Mouse (Mus musculus): ENCODE results near the gene Gspt1. TPM values are rescaled to one million over a fixed set of nuclear protein-coding genes. Genes with fewer than 3 reads are reported as not detected.

Gspt1 gene
- polyA plus RNA-seq, 1 experiment from 2014 or later = 35.3 TPM

DNA sequence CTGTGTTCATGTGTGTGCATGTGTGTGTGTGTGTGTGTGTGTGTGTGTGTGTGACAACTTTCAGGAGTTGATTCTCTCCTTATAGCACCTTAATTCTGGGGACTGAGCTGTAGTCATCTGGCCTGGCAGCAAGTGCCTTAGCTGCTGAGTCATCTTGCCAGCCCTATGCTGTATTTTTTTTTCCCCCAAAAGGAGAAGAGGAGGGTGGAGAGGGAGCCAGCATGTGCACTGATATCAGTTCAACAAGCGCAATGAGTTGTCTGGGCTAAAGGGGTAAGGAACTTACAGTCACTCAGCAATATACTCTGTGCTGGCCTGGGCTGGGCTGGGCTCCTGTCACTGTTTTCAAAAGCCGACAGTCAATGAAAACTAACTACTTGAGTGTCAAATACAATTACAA is 16.5 kb upstream of the Gspt1 start:
- peak overlapping the region; percentile 12; the same call in 1 of the 2 replicates for H3K9ac ChIP-seq
- peak overlapping the region; percentile 37 for H3K4me2 ChIP-seq
- ATAC-seq (ENCODE audit: insufficient read depth) = peak; percentile 98
- 16% methylated on average over 2 of the region's 2 CpGs for WGBS (ENCODE audit: insufficient replicate concordance)
- H3K27me3 ChIP-seq = no peaks in the 10 kb centered on the region
- no peaks in the 10 kb centered on the region for H3K9me3 ChIP-seq (replicated peaks)
- H3K4me3 ChIP-seq (replicated peaks) = no peak overlapping the region
- H3K4me1 ChIP-seq (replicated peaks) = peaks cover 22% of the 10 kb centered on the region
- H3K27ac ChIP-seq (replicated peaks) = peak overlapping the region; percentile 88
- H3K36me3 ChIP-seq (replicated peaks) = no peaks in the 10 kb centered on the region

- no peaks in the 10 kb centered on the region for H3K9me3 ChIP-seq (replicated peaks)
- no peak for ATAC-seq (ENCODE audit: insufficient read depth)
- no peak overlapping the region for H3K4me3 ChIP-seq (replicated peaks)
- no peaks in the 10 kb centered on the region for H3K36me3 ChIP-seq (replicated peaks)
- peak overlapping the region; percentile 88 for H3K27ac ChIP-seq (replicated peaks)
- no peak overlapping the region for H3K9ac ChIP-seq
- no peak overlapping the region for H3K4me2 ChIP-seq
- WGBS (ENCODE audit: insufficient replicate concordance) = 48% methylated on average over 6 of the region's 6 CpGs
- H3K4me1 ChIP-seq (replicated peaks) = peaks cover 22% of the 10 kb centered on the region
- no peaks in the 10 kb centered on the region for H3K27me3 ChIP-seq
These were observed 15.7 kb upstream of the Gspt1 start for GRCm38 (mm10) chr16:11269808-11270207.

GRCm38 (mm10) chr16:11266556-11266955 is 12.4 kb upstream of the Gspt1 start:
- WGBS (ENCODE audit: insufficient replicate concordance) = 82% methylated on average over 2 of the region's 2 CpGs
- H3K4me3 ChIP-seq (replicated peaks) = no peak overlapping the region
- no peaks in the 10 kb centered on the region for H3K9me3 ChIP-seq (replicated peaks)
- H3K4me2 ChIP-seq = no peak overlapping the region
- no peak for ATAC-seq (ENCODE audit: insufficient read depth)
- no peak overlapping the region for H3K27ac ChIP-seq (replicated peaks)
- H3K27me3 ChIP-seq = no peaks in the 10 kb centered on the region
- peaks cover 21% of the 10 kb centered on the region for H3K4me1 ChIP-seq (replicated peaks)
- H3K9ac ChIP-seq = no peak overlapping the region
- H3K36me3 ChIP-seq (replicated peaks) = no peaks in the 10 kb centered on the region

DNA sequence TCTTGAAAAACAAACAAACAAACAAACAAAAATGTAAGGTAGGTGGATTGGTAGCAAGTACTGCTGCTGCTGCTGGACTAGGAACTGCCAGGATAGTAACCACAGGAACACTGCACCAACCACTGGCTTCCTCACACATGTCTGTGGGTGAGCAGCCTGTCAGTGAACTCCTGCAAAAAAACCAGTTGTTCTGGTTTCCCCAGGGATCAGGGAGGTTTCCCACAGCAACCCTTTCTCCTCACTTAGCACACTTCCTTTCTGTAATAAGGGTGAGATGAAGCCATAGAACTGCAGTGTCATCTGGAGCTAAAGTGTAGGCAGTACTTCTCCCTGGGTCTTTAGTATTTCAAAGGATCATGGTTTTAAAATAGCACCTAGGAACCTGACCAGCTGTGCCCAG is 9.1 kb upstream of the Gspt1 start:
- H3K27ac ChIP-seq (replicated peaks) = no peak overlapping the region
- H3K4me2 ChIP-seq = no peak overlapping the region
- ATAC-seq (ENCODE audit: insufficient read depth) = no peak
- no peaks in the 10 kb centered on the region for H3K9me3 ChIP-seq (replicated peaks)
- H3K9ac ChIP-seq = no peak overlapping the region
- no peaks in the 10 kb centered on the region for H3K27me3 ChIP-seq
- H3K4me1 ChIP-seq (replicated peaks) = no peaks in the 10 kb centered on the region
- H3K4me3 ChIP-seq (replicated peaks) = no peak overlapping the region
- no peaks in the 10 kb centered on the region for H3K36me3 ChIP-seq (replicated peaks)

- Histone ChIP-seq H3K27me3 (no peaks in the 10 kb centered on the region), H3K36me3 (replicated peaks) (peaks cover 3% of the 10 kb centered on the region; the same call in 1 of the 2 replicates), H3K4me2 (peak overlapping the region; percentile 92), H3K9me3 (replicated peaks) (no peaks in the 10 kb centered on the region), H3K4me3 (replicated peaks) (peak overlapping the region; percentile 96), H3K9ac (peak overlapping the region; percentile 80), H3K27ac (replicated peaks) (peak overlapping the region; percentile 86), H3K4me1 (replicated peaks) (peaks cover 20% of the 10 kb centered on the region)
- ATAC-seq (ENCODE audit: insufficient read depth) = no peak
- WGBS (ENCODE audit: insufficient replicate concordance) = 18% methylated on average over 10 of the region's 10 CpGs
These were observed 619 bp upstream of the Gspt1 start for GRCm38 (mm10) chr16:11254723-11255164.

DNA sequence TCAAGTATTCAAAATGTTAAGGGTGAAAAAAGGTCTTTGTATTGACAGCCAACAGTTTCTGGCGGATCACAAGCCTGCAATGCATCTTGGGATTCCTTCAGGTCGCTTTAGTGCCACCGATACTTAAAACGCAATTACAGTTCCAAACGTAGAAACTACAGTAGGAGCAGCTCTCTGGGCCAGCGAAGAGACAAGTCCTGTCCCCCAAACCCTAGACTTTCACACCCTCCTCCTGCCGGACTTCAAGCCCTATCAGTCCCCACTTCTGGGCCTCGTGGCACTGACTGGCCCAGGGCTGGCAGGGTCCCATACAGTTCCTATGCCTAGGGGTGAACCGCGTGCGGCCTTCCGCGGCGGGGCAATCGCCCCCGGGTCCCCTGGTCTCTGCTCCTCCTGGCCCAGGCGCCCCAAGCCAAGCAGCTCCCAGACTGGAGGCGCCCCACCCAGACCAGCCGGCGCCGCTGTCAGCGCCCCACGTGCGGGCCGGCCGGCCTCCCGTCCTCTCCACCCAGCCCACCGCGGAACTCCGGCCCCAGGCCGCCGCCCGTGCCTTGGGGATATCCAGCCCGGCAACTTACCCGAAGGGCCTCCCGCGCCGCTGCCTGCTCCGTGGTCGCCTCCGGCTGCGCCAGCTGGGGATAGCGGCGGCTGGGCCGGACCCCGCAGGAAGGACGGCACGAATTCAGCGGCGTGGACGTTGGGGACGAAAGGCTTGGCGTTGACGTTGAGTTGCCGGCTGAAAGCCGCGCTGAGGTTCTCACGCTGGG is 877 bp downstream of the Gspt1 start:
- Histone ChIP-seq H3K9me3 (replicated peaks) (no peaks in the 10 kb centered on the region), H3K9ac (peak overlapping the region; percentile 94), H3K4me1 (replicated peaks) (peaks cover 21% of the 10 kb centered on the region), H3K4me2 (peak overlapping the region; percentile 92), H3K4me3 (replicated peaks) (peak overlapping the region; percentile 96), H3K27ac (replicated peaks) (peak overlapping the region; percentile 91), H3K36me3 (replicated peaks) (peaks cover 7% of the 10 kb centered on the region; the same call in 1 of the 2 replicates), H3K27me3 (no peaks in the 10 kb centered on the region)
- peak; percentile 53 for ATAC-seq (ENCODE audit: insufficient read depth)
- under 1% methylated on average over 58 of the region's 58 CpGs for WGBS (ENCODE audit: insufficient replicate concordance)

- H3K4me2 ChIP-seq = no peak overlapping the region
- peaks cover 43% of the 10 kb centered on the region for H3K4me1 ChIP-seq (replicated peaks)
- H3K4me3 ChIP-seq (replicated peaks) = no peak overlapping the region
- whole genome bisulfite sequencing (ENCODE audit: insufficient replicate concordance) = 34% methylated on average over 2 of the region's 2 CpGs
- H3K27ac ChIP-seq (replicated peaks) = no peak overlapping the region
- peaks cover 10% of the 10 kb centered on the region; the same call in 1 of the 2 replicates for H3K36me3 ChIP-seq (replicated peaks)
- ATAC-seq (ENCODE audit: insufficient read depth) = no peak
- H3K9ac ChIP-seq = no peak overlapping the region
- H3K9me3 ChIP-seq (replicated peaks) = no peaks in the 10 kb centered on the region
- no peaks in the 10 kb centered on the region for H3K27me3 ChIP-seq
These were observed 6.3 kb downstream of the Gspt1 start for GRCm38 (mm10) chr16:11247791-11248190.

- H3K4me2 ChIP-seq = no peak overlapping the region
- no peak for ATAC-seq (ENCODE audit: insufficient read depth)
These were observed 8.4 kb downstream of the Gspt1 start for GRCm38 (mm10) chr16:11245767-11246166.

DNA sequence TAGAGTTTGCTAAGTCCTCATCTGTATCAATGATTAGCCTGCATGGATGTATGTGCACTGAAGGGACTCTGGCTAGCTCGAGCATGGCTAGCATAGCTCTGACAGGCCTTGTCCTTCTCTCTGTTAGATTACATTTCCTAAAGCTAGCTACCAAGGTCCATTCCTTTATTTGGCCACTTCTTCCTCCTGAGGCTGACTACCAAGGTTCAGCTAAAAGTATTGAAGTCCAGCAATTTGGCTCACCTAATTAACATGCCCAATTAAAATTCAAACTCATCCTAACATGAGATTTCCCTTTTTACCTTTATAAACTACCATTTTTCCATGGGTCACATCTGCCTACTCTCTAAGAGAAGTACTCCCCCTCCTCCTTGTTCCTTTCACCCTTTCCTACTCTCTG is 11.7 kb downstream of the Gspt1 start:
- no peak overlapping the region for H3K9ac ChIP-seq
- H3K27me3 ChIP-seq = no peaks in the 10 kb centered on the region
- peaks cover 24% of the 10 kb centered on the region for H3K4me1 ChIP-seq (replicated peaks)
- H3K9me3 ChIP-seq (replicated peaks) = no peaks in the 10 kb centered on the region
- no peak overlapping the region for H3K4me3 ChIP-seq (replicated peaks)
- 46% methylated on average over 1 of the region's 1 CpGs for WGBS (ENCODE audit: insufficient replicate concordance)
- H3K27ac ChIP-seq (replicated peaks) = no peak overlapping the region
- H3K36me3 ChIP-seq (replicated peaks) = peaks cover 18% of the 10 kb centered on the region
- no peak overlapping the region for H3K4me2 ChIP-seq
- no peak for ATAC-seq (ENCODE audit: insufficient read depth)

More at GRCm38 (mm10) chr16:11245767-11246166, 8.4 kb downstream of the Gspt1 start:
- Histone ChIP-seq H3K4me3 (replicated peaks) (no peak overlapping the region), H3K27ac (replicated peaks) (no peak overlapping the region), H3K9me3 (replicated peaks) (no peaks in the 10 kb centered on the region), H3K27me3 (no peaks in the 10 kb centered on the region), H3K36me3 (replicated peaks) (peaks cover 10% of the 10 kb centered on the region; the same call in 1 of the 2 replicates), H3K4me1 (replicated peaks) (peaks cover 33% of the 10 kb centered on the region), H3K9ac (no peak overlapping the region)
- WGBS (ENCODE audit: insufficient replicate concordance) = 58% methylated on average over 9 of the region's 9 CpGs

GRCm38 (mm10) chr16:11217801-11218200 is 36.3 kb downstream of the Gspt1 start:
- Histone ChIP-seq H3K9me3 (replicated peaks) (no peaks in the 10 kb centered on the region), H3K9ac (no peak overlapping the region), H3K27ac (replicated peaks) (no peak overlapping the region), H3K4me1 (replicated peaks) (no peaks in the 10 kb centered on the region), H3K4me2 (no peak overlapping the region), H3K36me3 (replicated peaks) (peaks cover 68% of the 10 kb centered on the region), H3K4me3 (replicated peaks) (no peak overlapping the region), H3K27me3 (no peaks in the 10 kb centered on the region)
- ATAC-seq (ENCODE audit: insufficient read depth) = no peak
- 73% methylated on average over 3 of the region's 3 CpGs for WGBS (ENCODE audit: insufficient replicate concordance)

DNA sequence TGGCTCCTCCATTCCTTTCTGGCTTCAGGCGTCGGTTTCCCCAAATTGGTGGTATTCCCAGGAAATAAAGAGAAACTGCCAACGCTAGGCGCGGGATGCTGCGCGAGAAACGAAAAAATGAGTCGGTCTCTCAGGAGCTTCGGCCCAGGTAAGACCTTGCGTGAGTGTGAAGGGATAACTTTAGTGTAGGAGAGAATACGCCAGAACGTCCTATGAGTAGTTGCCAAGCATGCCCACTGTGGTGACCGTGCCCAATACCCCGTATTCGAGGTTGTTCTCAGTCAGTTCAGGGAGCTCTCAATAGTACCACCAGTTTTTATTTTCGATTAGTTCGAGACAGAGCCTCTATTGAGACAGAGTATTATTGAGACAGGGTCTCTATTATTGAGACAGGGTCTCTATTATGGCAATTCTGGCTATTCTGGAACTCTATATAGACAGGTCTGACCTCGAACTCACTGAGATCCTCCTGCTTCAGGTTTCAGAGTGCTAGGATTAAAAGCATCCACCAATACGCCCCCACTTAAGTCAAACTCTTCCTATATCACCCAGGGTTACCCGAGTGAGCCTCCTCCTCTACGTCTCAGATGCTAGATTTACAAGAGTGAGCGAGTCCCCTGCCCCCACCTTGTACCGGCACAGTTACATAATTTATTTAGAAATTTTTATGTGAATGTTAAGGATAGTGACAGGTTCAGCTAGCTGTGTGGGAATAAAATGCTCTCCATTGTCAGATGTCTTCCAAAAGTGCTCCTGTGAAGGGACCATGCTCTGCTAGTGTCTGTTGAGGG is 50.3 kb downstream of the Gspt1 start:
- ATAC-seq (ENCODE audit: insufficient read depth) = peak; percentile 68
- H3K4me3 ChIP-seq (replicated peaks) = peak overlapping the region; percentile 91
- no peaks in the 10 kb centered on the region for H3K27me3 ChIP-seq
- H3K27ac ChIP-seq (replicated peaks) = peak overlapping the region; percentile 83
- no peaks in the 10 kb centered on the region for H3K9me3 ChIP-seq (replicated peaks)
- H3K36me3 ChIP-seq (replicated peaks) = peaks cover 54% of the 10 kb centered on the region
- peaks cover 34% of the 10 kb centered on the region for H3K4me1 ChIP-seq (replicated peaks)
- 2% methylated on average over 24 of the region's 24 CpGs for WGBS (ENCODE audit: insufficient replicate concordance)
- peak overlapping the region; percentile 92 for H3K4me2 ChIP-seq
- peak overlapping the region; percentile 86 for H3K9ac ChIP-seq

Measured in liver, embryonic 15.5 days (tissue).